In the genomic region with DNA sequence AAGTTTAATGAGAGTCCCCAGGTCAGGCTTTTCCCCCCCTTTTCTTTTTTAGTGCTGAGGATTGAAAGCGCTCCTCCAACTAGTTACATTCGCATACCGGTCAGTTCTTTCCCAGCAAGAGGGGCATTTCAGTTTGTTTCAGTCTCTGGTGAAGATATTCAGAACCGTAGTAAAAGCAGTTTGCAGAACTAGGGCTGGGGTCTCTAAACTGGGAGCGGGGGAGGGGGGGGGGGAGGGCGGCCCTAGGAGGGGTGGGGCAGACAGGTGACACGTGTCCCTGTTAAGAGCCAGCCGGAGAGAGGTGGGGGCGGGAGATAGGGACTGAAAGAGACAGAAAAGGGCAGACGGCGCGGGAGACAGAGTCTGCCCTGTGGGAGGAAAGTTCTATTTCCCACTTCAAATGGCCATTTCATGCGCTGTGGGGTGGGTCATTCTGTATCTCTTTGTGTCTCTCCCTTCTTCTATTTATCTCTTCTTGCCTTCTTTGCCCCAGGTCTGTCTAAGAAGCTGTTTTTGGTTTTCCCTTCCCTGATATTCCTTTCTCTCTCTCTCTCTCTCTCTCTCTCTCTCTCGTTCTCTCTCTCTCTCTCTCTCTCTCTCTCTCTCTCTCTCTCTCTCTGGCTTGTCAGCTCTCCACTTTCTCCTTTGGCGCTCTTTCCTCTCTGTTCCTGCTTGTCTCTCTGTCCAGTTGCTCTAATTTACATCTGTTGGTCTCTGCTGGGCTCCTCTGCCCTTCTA, we compare ENCODE assay signal across 10 mouse cellular contexts. TPM values are rescaled to one million over a fixed set of nuclear protein-coding genes. Genes with fewer than 3 reads are reported as not detected.
DNase-seq lines count a peak whose midpoint lies in the region; ATAC-seq lines count a peak whose summit lies in the region.
"Had no signal": no experiment of that assay in that cellular context is flagged by ENCODE, and none has a peak within 500 bp of the region (broad histone marks: within the 10 kb centered on the region; RNA-seq: fewer than 3 reads in every experiment).

A gene (plus strand): TSS at position 51 of the 738 bp plus-strand sequence.

- no peak within 1 kb of the TSS for H3K9ac ChIP-seq in hindbrain, embryonic 16.5 days (ENCODE audit: low read depth, low read length)
- no peak within 1 kb of the TSS for H3K9ac ChIP-seq in midbrain, embryonic 13.5 days (replicated peaks)

- H3K4me3 ChIP-seq in erythroblast, embryonic 14.5 days (replicated peaks) = peak within 1 kb of the TSS; percentile 84
- no peak within 1 kb of the TSS for H3K4me3 ChIP-seq in hindbrain, embryonic 16.5 days (ENCODE audit: low read length)
- H3K4me3 ChIP-seq in midbrain, embryonic 13.5 days (replicated peaks) = no peak within 1 kb of the TSS
- H3K4me3 ChIP-seq: myocyte had no signal

- H3K27ac ChIP-seq in hindbrain, embryonic 16.5 days (ENCODE audit: low read depth, low read length) = no peak within 1 kb of the TSS
- no peak within 1 kb of the TSS for H3K27ac ChIP-seq in midbrain, embryonic 13.5 days

- DNase-seq in left cerebral cortex, postnatal 10 days (ENCODE audit: extremely low spot score in 1 of 2, low spot score in 2 of 2) = no peak
- DNase-seq in left cerebral cortex, adult 8-10 months (ENCODE audit: low spot score in 2 of 2) = no peak
- DNase-seq in cerebellum, postnatal 4 days (ENCODE audit: low spot score in 2 of 2) = no peak
- no peak for DNase-seq in cerebellum, postnatal 36 days
- DNase-seq in gastrocnemius, adult 18-20 months (ENCODE audit: low spot score) = no peak
- DNase-seq: gastrocnemius, postnatal 14 days had no signal

- peaks cover 41% of the 10 kb centered on the region for H3K4me1 ChIP-seq in erythroblast, embryonic 14.5 days (ENCODE audit: control insufficient read depth)
- H3K4me1 ChIP-seq in hindbrain, embryonic 16.5 days (ENCODE audit: control insufficient read depth, insufficient read depth, low read depth, low read length) = no peaks in the 10 kb centered on the region
- H3K4me1 ChIP-seq in midbrain, embryonic 13.5 days (replicated peaks) = no peaks in the 10 kb centered on the region

- H3K36me3 ChIP-seq in erythroblast, embryonic 14.5 days (ENCODE audit: control insufficient read depth) = peaks cover 28% of the 10 kb centered on the region
- H3K36me3 ChIP-seq in hindbrain, embryonic 16.5 days (ENCODE audit: control insufficient read depth, insufficient read depth, low read length) = no peaks in the 10 kb centered on the region
- no peaks in the 10 kb centered on the region for H3K36me3 ChIP-seq in midbrain, embryonic 13.5 days

- ATAC-seq in hindbrain, embryonic 16.5 days = no peak
- ATAC-seq in midbrain, embryonic 13.5 days = no peak

- intact Hi-C loops in left cerebral cortex, postnatal 10 days (cut with DNase I) = no loop called here

- H3K27me3 ChIP-seq in erythroblast, embryonic 14.5 days (ENCODE audit: control insufficient read depth) = no peaks in the 10 kb centered on the region; the same call in 1 of the 2 replicates
- H3K27me3 ChIP-seq in hindbrain, embryonic 16.5 days (replicated peaks; ENCODE audit: control insufficient read depth, insufficient read depth, low read length) = 0 out of 2 replicates have a peak, but pooled peaks cover 2% of the 10 kb centered on the region
- H3K27me3 ChIP-seq in midbrain, embryonic 13.5 days = peaks cover 8% of the 10 kb centered on the region; the same call in 1 of the 2 replicates

- peak within 1 kb of the TSS; percentile 39 for H3K4me2 ChIP-seq in hindbrain, embryonic 16.5 days (ENCODE audit: low read length)
- peak within 1 kb of the TSS; percentile 25 for H3K4me2 ChIP-seq in midbrain, embryonic 13.5 days (replicated peaks)

- 19% methylated on average over 10 of the region's 15 CpGs for WGBS in hindbrain, embryonic 16.5 days
- WGBS in midbrain, embryonic 13.5 days = 23% methylated on average over 11 of the region's 15 CpGs

- H3K9me3 ChIP-seq in erythroblast, embryonic 14.5 days (ENCODE audit: control insufficient read depth, low read length) = no peaks in the 10 kb centered on the region
- H3K9me3 ChIP-seq in hindbrain, embryonic 16.5 days (ENCODE audit: control insufficient read depth, low read length) = no peaks in the 10 kb centered on the region
- no peaks in the 10 kb centered on the region for H3K9me3 ChIP-seq in midbrain, embryonic 13.5 days

RNA-seq across cellular contexts. Expression of the gene that starts here (rescaled TPM):
- 10 to 100 TPM; 13.5 to 24.3 TPM for total RNA-seq in left cerebral cortex, postnatal 10 days (2021)
- total RNA-seq in left cerebral cortex, adult 8-10 months (2022) = 1 to 10 TPM; 3.0 to 4.2 (median 3.7) TPM
- 21.1 and 28.4 TPM in 2 replicates for polyA plus RNA-seq in erythroblast, embryonic 14.5 days (2012)
- polyA plus RNA-seq in hindbrain, embryonic 16.5 days (2015; fragmentation: Nextera tagmentation; extraction: Ambion mirVana) = 34.6 and 43.0 TPM in 2 replicates
- polyA plus RNA-seq in midbrain, embryonic 13.5 days (2015; fragmentation: Nextera tagmentation; extraction: Ambion mirVana) = 24.8 and 25.5 TPM in 2 replicates
- total RNA-seq in gastrocnemius, adult 18-20 months (2021) = not detected
- polyA plus RNA-seq: myocyte had no signal
